Mouse (Mus musculus): Measurements from ENCODE around the gene Cntln.

The Cntln gene

DNA sequence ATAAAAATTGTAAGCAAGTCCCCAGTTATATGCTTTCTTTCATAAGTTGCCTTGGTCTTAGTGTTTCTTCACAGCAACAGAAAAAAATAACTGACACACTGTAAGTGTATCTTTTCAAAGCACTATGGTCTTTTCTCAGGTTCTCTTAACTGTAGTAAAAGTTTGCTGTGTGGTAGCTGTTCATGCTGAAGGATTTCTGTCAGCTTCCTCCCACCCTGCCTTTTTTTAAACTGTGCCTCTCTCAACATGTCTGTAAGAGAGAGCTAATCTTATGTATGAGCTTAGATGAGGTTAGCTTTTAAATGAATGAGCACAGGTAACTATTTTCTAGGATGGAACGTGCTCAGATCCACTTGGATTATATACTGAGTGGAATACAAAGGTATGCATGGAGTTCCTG lies 170.5 kb downstream of the Cntln start:
- no peak for DNase-seq (ENCODE audit: inconsistent ontology term)

DNA sequence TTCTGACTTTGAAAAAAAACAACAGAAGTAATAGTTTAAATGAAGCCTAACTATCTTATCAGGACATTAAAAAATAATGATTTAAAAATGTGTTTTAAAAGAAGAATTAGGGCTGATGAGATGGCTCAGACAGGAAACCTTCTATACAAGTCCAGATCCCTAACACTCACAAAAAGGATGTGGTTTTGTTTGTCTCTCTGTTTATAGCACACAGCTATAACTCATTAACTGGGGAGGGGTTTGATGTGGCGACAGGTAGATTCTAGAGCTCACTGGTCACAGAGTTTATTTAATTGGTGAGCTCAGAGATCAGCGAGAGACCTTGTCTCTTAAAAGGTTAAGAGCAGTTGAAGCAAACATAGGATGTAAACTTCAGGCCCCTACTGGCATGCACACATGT lies 175.5 kb downstream of the Cntln start:
- DNase-seq (ENCODE audit: inconsistent ontology term) = no peak

DNA sequence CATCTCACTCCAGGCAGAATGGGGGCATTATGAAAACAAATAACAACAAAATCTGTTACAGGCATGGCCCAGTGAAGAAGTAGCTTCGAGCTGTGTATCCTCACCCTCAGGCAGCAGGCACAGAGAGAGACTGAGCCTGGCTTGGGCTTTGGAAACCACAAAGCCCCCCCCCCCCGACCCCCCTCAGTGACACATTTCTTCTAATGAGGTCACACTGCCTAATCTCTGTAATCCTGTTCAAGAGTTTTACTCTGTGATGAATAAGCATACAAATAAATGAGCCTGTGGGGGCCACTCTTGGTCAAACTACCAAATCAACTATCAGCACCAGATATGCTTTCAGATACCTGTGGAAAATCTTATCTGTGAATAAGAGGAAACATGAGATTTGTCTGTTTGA lies 177.6 kb downstream of the Cntln start:
- DNase-seq (ENCODE audit: inconsistent ontology term) = peak; percentile 27

DNA sequence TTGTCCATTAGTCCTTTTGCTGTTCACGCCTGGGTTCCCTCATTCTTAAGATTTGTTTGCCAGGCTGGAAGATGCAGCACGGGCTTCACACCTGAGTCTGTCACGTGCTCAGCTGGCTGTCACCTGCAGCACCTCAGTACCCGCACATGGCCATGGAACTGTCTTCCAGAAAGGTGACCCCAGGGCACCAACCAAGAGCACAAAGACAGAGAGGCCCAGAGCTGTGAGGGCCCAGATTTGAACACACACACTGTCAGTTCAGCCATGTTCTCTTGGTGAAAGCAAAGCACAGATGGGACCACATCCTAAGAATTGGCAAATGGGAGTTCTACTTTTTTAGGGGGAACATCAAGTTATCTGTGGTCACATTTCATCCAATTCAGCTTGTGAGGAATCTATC lies 211.9 kb downstream of the Cntln start:
- DNase-seq (ENCODE audit: inconsistent ontology term) = no peak

DNA sequence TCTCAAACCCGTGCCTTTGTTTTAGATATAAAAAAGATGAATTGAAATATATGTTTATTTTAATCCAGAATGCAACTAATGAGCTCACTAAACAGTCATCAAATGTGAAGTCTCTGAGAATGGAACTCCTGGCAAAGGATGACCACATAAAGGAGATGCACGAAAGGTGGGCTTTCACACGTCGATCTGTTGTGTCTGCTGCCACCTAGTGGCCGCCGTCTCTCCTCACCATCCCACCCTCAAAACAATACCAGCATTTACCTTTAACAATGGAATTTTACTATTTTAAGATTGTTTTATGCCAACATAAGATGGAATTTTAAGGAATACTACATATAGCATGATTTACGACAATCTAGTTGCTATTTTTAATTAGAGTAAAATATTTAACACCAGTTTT lies 212.6 kb downstream of the Cntln start:
- peak; percentile 29 for DNase-seq (ENCODE audit: inconsistent ontology term)

DNA sequence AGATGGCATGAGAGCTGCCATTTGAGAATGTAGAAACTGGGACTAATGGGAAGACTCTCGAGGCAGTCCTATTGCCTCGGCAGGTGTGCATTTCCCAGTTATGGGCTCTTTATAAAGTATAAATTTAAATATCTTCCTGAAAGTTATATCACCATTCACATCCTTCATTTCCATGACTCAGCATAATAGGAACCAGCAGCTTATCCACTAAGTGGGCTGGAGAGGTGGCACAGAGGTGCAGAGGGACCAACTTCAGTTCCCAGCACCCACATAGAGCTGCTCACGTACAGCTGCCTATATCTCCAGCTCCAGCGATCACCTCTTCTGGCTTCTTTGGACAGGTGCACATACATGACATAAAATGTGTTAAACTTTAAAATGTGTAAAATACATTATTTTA lies 218.1 kb downstream of the Cntln start:
- DNase-seq (ENCODE audit: inconsistent ontology term) = no peak

DNA sequence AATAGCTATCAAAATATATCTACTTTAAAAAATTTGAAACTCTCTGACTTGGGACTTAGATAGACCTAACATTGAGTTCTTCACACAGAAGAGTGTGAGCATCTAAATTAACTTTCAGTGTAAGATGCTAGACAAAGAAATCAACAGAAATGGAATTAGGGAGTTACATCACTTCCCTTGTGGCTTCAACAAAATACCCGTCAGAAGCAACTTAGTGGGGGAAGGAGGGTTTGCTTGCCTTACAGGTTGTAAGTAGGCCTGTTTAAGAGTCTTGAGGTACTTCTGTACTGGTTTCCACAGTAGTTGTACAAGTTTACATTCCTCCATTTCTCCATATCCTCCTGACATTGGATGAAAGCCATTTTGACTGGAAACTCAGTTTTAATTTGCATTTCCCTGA lies 222.3 kb downstream of the Cntln start:
- no peak for DNase-seq (ENCODE audit: inconsistent ontology term)

DNA sequence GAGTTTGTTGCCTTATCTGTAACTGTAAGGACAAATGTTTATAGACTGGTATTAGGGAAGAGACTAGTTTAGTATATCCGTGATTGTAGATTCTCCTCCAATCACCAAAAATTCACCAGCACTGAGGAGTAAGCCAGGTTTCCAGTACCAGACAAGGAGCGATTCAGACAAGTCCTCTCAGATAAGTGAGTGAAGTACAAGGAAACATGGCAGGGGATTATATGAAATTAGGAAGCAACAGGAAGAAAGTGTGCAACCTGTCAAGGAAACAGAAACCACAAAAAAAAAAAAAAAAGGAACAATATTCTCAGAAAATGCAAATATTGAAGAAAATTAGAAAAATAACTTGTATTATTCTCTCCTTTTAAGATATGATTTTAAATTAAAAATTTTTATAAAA lies 222.9 kb downstream of the Cntln start:
- DNase-seq (ENCODE audit: inconsistent ontology term) = no peak

DNA sequence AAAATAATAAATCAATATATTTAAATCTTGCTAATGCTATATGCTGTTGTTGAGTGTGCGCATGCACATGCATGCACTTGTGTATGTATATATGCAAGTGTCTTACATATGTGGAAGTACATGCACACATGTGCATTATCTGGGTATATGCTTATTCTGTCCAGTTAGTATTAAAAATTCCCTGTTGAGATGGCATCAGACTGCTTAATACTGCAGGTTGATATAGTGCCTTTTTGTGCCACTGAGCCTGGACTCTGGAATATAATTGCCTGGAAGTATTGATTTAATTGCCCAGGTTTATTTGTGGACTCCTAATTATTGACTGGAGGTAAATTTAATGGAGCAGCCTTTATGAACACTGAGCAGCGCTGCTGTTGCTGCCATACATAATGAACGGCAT lies 236.2 kb downstream of the Cntln start:
- DNase-seq (ENCODE audit: inconsistent ontology term) = no peak

DNA sequence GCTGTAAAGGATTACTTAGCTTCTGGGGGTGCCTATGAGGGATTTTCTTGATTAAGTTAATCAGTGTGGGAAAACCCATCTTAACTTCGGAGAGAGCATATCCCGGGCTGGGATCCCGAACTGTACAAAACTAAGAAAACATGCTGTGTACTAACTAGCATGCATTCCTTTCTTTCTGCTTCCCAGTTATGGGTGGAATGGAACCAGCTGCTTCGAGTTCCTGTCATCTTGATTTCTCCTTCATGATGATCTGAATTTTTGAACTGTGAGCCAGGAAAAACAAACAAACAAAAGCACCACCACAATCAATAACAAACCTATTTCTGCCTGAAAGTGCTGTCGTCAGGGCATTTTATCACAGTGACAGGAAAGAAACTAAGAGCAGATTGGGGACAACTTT lies 265.6 kb downstream of the Cntln start:
- DNase-seq (ENCODE audit: inconsistent ontology term) = peak; percentile 80

DNA sequence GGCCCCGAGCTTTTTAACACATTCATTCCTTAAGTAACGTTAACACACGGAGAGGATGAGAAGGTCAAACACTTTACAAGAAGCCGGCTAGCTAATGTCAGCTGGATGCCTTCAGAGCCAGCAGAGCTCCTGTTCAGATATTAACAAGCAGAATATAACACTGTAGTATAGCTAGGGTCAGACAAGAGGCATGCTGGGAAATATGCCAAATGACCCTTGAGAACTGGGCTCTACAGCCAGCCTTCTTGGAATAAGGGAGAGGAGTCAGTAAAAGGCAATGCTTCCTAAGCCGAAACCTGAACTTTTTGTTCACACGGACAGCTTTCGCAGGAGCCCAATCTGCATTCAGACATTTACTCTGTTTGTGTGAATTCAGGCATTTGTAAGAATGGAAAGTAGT lies 267.8 kb downstream of the Cntln start:
- DNase-seq (ENCODE audit: inconsistent ontology term) = no peak

DNA sequence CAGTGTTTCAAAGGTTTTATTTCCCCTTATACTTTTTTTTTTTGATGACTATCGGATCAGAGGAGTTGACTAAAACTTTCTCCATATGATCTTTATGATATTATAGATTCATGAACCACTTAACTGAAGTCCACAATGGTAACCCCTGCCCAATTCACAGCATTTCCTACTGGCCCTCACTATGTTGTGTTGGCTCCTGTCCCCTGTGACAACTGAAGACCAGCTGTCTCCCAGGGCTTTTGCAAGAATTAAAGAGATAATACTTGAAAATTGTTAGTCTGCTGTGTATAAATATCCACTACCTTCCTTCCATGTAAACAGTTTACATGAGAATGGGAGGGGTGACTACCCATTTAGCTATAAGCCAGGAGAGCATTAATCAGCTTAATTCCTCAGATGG lies 270.3 kb downstream of the Cntln start:
- no peak for DNase-seq (ENCODE audit: inconsistent ontology term)

DNA sequence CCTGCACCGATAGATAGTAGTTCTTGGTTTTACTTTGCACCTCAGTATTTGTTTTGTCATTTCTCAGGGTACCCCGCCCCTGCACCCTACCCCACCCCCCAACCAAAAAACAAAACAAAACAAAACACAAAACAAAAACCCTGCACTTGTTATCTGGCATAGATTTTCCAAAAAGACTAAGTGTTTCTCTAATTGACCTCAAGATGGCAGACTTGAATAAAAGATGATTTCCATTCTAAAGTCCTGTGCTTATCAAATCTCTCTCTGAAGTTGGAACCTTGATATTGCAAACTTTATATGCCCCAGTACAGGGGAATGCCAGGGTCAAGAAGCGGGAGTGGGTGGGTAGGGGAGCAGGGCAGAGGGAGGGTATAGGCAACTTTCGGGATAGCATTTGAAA lies 277.0 kb downstream of the Cntln start:
- DNase-seq (ENCODE audit: inconsistent ontology term) = no peak

DNA sequence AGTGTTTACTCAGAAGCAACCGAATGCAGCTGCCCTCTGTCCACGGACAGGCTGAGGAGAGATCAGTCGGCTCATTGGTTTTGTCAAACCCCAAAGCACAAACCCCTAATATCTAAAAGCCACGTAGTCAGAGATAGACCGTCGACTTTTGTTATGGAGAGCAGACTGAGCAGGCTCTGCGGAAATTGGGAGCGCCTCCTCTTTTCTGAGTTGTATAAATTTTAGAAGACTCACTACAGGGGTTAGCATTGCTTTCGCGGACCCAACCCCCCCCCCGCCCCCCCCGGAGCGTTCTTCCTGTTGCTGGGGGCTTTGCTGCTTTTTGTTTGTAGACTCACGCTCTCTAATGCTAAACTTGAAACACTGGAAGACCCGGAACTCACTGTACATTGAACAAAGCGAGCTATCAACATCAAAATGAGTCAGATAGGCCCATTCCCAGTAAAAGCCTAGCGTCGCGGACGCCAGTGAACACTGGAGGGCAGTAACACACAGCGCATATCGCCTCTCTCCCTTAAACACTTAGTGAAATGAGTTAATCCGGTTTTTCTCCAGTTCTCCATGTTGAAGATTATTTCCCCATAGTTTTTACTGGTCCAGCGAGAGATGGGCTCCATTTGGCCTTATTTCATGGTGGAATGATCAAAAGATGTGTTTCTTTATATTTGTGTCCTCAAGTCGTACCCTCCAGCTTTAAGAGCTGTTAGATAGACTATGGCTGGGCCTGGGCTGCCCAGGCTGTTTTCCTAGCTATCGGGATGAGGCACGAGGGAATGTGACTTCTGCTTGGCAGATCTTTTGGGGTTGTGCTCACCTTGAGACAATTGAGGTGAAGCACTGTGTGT lies 278.6 kb downstream of the Cntln start:
- peak; percentile 61 for DNase-seq (ENCODE audit: inconsistent ontology term)

DNA sequence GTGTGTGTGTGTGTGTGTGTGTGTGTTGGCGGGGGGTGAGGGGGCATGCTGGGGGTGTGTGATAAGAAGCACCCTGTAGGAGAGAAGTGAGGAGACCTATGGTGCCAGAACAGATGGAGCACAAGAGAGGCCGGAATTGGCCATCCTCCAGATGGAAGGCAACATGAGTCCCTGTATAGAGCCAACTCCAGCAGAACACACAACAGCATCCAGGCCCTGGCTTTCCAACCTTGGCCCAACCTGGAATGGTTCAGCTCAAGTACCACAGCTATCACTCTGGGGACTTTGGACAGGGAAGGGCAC lies 279.2 kb downstream of the Cntln start:
- DNase-seq (ENCODE audit: inconsistent ontology term) = no peak

DNA sequence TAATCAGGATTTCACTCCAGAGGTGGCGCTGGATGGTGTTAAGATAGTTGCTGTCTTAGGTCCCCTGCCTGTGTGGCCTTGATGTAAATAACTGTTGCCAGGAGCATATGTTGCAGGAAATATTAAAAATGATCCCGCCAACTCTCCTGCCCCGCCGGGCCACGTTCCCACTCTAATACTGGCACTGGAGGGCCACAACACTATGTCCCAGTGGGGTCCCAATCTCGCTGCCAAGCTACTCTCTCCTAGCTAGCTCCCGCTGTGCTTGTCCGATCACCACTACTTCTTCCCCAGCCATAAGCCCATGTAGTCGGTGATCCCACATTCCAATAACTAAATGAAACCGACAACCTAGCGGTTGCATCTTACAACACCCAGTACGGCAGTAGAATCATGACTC lies 283.9 kb downstream of the Cntln start:
- no peak for DNase-seq (ENCODE audit: inconsistent ontology term)

DNA sequence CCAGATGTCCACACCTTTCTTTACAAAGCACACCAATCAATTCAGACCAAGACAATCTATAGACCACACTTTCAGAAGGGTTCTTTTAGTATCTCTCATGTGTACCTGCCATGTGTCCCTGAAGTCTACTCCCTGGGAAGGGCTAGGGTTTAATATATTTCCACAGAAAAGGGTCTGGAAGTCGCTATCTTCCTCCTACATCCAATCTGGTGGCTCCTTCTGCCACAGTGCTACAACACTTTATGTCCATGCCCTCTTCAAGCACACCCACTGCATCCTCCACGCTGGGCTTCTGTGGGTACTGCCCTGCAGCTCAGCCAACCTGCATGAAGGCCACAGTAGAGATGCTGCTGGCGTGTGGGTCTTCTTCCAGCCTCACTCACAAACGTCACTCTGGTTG lies 291.4 kb downstream of the Cntln start:
- no peak for DNase-seq (ENCODE audit: inconsistent ontology term)

DNA sequence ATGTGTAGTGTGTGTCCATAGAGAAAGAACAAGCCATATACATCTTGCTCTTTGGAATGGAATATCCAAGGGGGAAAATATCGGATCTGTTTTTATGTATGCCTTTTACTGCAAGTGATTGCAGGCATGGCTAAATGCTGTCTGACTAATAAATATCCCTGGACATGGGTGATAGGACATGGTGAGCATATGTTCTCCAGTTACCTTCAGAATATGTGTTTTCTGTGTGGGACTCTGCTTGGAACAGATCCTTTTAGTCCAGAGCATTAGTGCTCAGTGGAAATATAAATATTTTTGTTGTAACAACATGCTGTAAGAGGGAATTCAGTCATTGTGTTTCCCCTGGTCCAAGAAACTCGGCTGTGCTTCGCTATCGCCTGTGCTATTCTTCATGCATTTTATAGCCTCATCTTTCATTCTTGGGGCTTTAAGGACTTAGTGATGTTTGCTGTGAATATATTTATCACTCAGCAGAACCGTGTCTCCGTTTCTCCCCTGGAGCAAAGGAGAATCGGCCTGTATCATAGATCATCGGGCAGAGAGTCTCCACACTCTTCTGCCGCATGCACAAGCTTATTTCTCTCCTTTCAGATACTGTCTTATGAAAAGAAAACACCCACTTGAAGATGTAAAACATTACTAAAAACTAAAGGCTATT lies 294.4 kb downstream of the Cntln start:
- no peak for DNase-seq (ENCODE audit: inconsistent ontology term)

Data from Muller cell, postnatal 12 days (primary cell).